Mouse (Mus musculus) brain, adult 2 months (tissue): Measurements from ENCODE around the gene Pitpnm1.

ENCODE experiments used
- DNase-seq: peaks from one replicate; pipeline ENCODE4 v3.0.0; 2011; ENCODE audit warnings: low read depth, low spot score

Pitpnm1 gene

DNA sequence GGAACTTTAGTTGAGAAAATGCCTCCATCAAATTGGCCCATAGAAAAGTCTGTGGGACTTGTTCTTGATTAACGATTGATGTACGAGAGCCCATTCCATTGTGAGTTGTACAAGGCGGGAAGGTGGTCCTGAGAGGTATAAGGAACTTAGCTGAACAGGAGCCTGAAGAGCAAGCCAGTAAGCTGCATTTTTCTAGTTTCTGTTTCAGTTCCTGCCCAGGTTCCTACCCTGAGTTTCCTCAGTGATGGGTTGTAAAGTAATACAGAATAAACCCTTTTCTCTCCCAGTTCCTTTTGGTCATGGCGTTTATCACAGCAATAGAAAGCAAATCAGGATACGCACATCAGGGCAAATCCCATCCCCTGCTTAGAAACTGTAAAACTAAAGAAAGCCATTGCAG lies 38.1 kb downstream of the Pitpnm1 start:
- no peak for DNase-seq

DNA sequence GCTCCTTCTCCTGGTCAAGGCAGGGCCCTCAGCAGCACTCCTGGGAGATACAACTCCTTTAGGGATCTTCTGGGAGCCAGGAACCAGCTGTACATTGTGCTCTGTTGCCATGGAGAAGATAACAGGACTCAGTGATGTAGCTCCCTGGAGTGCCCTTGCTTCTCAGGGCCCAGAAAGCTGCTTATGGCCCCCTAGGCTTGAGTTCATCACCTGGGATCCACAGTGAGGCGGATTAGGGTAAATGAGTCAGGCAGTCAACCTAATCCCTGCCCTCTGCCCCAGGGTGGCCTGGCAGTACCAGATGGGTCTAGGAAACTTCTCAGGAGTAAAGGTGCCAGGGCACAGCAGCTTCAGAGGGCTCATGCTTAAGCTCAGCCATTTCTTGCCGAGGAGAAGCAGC lies 39.6 kb downstream of the Pitpnm1 start, which contains the start of gene Gpr152:
TSS of gene Gpr152 (plus strand) at position 342 of the 400 bp plus-strand sequence.
- DNase-seq = no peak

DNA sequence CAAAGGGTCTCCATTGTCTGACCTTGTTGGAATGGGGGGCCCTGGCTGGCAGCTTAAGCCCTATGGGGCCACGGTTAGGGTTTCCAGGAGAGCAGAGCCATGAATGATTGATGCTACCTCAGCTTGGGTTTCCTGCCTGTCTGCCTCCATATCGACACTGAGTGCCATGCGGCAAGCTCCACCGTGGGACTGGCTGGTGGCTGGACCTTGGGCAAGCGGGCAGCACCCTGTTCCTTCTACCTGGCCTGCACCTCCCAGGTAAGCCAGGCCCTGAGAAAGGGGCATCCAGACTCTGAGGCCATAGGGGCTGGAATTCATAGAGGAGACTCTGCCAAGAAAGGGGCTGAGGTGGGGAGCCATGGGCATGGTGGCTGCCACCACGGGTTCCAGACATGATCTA lies 40.3 kb downstream of the Pitpnm1 start:
- no peak for DNase-seq

DNA sequence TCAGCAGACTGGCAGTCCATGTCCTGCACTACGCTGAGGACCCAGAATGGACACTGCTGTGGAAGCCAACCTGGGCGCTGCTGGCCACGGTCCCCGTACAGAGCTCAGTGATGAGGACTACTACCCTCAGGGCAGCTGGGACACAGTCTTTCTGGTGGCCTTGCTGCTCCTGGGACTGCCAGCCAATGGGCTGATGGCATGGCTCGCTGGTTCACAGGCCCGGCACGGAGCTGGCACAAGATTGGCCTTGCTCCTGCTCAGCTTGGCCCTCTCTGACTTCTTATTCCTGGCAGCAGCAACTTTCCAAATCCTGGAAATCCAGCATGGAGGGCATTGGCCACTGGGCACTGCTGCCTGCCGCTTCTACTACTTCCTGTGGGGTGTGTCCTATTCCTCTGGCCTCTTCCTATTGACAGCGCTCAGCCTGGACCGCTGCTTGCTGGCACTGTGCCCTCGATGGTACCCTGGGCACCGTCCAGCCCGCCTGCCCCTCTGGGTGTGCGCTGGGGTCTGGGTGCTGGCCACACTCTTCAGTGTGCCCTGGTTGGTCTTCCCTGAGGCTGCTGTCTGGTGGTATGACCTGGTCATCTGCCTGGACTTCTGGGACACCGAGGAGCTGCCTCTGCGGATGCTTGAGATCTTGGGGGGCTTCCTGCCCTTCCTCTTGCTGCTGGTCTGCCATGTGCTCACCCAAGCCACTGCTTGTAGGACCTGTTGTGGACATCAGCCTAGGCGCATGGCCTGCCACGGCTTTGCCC lies 42.8 kb downstream of the Pitpnm1 start:
- no peak for DNase-seq

DNA sequence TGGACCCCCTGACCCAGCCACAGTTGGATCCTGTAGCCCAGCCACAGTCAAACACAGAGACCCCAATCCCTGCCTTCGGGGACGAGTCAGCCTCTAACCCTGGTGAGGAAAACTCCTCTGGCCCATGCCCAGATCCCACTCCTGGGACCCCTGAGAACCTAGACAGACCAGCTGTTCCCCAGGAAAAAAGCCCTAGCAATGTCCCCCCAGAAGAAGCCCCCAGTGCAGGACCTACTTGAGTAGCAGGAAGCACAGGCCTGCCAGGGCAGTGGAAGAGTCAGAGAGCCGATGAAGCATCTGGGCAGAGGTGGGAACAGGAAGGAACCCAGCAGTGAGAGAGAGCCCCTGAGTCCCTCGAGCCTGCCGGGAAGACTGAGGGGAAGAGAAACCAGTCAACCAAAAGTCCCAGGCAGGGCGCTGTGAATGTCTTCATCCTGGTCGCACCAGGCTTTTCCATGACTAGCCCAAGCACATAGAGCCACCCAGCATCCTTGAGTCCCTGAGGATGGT lies 44.0 kb downstream of the Pitpnm1 start, which contains the start of gene Cabp4:
TSS of gene Cabp4 (minus strand) at position 275 of the 510 bp plus-strand sequence.
- no peak for DNase-seq

DNA sequence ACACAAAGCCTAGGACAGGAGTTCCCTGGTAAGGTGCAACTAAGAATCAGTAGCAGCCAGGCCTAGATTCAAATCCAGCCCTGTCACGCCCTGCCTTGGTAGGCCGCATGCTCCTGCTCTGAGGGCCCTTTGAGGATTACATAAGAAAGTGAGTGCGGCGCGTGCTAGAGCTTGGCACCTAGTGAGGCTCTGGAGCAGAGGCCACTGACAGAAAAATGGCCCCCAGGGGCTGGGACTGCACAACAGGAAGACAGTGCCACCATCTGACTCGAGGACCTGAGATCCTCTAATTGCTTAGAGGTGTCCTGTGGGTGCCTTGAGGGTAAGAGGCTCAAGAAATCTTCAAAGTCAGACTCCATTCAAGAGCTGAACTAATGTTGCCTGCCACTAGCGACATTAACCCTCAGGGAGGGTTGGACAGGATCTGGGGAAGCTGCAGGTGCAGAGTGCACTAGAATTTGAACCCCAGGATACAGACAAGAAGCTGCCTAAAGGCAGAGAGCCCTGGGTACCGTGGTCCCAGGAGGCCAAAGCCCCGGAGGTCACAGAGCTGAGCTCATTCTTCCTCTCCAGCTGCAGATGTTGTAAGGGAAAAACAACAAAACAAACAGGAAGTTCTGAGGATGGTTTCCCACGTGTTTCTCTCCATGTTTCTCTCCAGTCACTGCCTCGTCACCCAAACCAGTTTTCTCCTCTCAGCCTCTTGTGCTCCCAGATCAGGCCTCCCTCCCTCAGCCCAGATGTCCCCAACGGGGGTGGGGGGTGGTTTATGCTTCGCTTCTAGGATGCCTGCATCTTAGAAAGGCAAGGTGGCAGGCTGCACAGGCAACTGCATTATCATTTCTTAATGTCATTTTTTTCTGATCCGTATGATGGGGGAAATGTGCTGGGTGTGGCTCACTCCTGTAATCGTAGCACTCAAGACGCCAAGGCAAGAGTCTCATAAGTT lies 45.0 kb downstream of the Pitpnm1 start:
- DNase-seq = no peak

DNA sequence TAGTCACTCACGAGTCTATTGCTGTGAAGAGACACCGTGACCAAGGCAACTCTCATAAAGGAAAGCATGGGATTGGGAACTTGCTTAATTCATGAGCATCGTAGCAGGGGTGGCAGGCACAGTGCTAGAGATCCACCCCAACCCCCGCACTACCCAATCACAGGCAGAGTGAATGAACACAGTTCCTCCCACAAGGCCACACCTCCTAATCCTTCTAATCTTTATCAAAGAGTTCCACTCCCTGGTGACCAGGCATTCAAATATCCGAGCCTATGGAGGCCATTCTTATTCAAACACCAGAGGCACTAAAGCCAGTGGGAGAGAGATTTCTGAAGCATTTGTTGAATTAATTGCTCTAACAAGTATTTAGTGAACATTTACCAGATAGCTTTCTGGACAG lies 46.1 kb downstream of the Pitpnm1 start:
- DNase-seq = no peak

DNA sequence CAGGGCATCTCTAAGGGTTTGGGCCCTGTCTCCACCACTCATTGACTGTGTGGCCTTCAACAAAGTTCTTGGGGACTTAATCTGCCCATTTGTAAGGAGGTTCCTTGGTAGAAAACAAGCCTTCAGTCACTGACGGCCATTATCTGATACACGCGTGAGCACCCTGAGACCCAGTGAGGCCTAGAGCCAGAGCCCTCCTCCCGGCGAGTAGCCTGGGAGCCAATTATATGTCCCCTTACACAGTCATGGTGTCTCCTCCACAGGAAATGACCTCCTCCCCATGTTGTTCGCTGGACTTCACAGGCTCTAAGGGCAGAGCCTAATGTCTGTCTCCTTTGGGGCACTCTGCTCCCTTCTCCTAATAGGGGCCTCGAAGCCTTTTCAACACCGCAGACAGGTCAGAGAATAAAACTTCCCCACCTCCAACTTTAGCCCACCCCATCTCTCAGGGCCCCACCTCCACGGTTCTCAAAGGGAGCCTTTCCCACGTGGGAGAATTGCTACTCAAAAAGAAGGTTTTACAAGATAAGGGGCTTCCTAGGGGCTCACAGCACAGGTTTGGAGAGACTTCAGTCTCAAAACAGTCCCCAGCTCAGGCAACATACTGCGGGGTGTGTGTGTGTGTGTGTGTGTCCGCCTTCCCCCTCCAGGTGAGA lies 46.7 kb downstream of the Pitpnm1 start:
- DNase-seq = no peak

DNA sequence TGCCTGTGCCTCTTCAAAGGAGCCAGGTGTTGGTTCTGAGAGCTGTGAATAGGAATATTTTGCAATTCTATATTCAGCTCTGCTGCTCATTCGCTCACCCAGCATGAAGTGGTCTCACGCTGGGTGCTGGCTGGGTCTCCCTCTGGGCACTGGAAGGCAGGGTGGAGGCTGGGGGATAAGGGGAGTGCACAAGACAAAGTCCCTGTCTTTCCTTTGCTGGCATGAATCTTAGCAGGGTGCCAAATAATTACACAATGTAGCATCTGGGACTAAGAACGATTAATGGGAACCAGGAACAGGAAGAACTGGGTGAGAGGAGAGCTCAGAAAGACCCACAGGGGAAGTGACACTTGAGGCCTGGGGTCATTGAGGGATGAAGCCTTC lies 47.2 kb downstream of the Pitpnm1 start:
- DNase-seq = no peak

DNA sequence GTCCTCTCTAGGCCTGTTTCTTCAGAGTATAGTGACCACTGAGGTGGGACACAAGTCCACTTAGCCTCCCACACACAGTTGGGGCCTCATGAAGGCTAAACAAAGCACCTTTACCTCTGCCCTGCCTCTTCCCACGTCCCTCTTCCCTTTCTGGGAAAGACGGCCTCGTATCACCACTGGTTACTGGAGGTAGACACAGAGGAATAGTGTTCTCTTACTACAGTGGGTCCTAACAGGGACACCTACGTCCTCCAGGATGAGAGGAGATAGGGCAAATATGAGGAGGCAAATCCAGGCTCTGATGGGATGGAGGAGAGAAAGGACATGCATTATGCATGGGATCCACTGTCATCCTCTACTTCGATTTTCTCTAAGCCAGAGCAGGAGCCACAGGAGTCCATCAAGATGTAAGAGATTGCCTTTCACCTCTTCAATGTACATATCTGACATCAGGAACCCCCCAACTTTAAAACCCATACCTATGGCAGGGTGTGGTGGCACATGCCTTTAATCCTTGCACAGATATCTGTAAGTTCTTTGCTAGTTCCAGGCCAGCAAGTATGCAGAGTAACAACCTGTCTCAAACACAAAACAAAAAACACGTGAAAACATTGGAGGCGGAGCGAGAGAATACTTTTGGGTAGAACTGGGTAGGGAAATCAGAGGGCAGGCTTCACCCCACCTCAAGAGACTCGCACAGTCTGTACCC lies 48.1 kb downstream of the Pitpnm1 start:
- no peak for DNase-seq

DNA sequence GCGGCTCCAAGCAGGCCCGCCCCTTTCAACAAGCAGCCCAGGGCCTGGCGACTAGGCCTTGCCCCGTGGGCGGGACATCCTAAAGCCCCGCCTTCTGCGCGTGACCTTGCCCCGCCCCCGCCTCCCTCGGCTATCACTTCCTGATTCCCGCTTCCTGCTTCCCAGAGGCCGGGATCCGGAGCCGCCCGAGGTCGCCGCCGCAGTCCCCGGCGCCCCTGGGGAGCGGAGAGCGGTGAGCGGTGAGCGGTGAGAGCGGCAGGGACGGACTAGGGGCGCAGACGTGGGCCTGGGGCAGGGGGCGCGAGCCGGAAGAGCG lies 48.7 kb downstream of the Pitpnm1 start, which contains the start of gene Coro1b:
TSS of gene Coro1b (plus strand) at position 129 of the 316 bp plus-strand sequence.
- peak; percentile 96 for DNase-seq

DNA sequence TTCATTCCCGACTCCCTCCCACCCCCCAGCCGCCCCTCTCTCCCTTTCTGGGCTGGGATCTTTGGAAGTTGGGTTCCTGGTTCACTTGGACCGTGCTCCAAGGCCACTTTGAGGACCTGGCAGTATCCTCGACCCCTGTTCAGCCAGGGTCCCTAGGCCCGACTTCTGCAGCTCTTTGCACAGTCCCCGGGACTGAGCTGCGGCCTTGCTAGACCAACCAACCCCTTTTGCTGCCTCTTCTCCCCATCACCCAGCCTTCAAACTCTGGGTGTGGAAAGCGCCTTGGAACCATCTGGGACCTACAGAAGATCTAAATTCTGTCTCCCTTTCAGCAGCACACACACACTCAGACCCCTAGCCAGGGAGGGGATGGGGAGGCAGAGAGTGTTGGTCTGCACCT lies 49.0 kb downstream of the Pitpnm1 start:
- no peak for DNase-seq

DNA sequence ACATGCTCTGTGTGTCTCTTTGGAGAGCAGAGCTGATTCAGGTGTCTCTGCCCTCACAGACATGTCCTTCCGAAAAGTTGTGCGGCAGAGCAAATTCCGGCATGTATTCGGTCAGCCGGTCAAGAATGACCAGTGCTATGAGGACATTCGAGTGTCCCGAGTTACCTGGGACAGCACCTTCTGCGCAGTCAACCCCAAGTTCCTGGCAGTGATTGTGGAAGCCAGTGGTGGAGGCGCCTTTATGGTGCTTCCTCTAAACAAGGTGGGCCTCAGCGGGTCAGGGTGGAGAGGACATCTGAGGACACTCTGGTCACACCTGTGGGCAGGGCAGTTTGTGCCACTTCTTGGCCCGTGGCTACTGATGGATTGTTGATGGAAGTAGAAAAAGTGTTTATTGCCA lies 49.5 kb downstream of the Pitpnm1 start:
- DNase-seq = no peak

DNA sequence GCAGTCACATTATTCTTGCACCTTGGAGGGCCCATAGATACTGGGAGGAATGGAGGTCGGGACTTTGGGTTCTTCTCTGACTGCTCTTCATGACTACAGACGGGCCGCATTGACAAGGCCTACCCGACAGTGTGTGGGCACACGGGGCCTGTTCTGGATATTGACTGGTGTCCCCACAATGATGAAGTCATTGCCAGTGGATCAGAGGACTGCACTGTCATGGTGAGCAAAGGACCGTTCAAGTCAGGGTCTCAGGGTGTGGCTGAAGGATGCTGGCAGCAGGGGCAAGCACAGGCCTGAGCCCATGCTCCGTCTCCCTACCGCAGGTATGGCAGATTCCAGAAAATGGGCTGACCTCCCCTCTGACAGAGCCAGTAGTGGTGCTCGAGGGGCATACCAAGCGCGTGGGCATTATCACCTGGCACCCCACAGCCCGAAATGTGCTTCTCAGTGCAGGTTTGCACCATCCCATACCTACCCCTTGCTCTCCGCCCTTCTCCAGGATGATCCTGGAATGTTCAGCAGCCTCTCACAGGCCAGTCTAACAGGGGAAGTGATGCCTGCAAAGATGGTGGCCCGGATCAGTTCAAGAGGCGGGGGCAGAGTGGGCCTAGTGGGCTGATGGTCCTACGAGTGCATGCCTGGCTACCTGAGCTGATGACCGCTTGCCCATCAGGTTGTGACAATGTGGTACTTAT lies 50.1 kb downstream of the Pitpnm1 start:
- DNase-seq = no peak

DNA sequence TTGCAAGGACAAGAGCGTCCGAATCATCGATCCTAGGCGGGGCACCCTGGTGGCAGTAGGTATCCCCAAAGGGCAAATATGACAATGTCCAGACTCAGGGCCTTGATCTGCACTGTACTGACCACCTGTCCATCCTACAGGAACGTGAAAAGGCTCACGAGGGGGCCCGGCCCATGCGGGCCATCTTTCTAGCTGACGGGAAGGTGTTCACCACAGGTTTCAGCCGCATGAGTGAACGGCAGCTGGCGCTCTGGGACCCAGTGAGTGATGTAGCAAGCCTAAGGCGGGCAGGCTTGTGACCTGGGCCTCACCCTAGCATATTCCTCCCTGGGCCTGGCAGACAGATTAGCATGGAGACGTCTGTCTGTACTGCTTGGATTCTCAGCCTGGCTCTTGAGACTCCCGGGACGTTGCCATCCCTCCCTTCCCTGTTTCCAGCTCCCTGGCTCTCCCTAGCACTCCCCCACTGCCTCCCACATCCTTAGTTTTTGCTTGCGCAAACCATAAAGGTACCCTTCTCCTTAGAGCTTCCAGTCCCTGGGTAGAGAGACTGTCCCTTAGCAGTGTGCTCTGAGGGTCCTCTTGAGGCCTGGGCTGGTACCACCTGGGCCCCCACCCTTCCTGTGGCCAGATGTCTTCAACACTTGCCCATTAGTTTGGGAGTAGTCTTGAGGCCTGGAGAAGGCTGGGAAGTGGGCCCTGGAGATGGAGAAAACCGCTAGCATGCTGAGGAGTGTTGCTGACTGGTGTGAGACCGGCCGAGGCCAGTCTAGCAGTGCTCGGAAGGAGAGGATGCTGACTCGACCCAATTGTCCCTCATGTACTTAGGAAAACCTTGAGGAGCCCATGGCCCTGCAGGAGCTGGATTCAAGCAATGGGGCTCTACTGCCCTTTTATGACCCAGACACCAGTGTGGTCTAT lies 51.0 kb downstream of the Pitpnm1 start:
- DNase-seq = no peak

DNA sequence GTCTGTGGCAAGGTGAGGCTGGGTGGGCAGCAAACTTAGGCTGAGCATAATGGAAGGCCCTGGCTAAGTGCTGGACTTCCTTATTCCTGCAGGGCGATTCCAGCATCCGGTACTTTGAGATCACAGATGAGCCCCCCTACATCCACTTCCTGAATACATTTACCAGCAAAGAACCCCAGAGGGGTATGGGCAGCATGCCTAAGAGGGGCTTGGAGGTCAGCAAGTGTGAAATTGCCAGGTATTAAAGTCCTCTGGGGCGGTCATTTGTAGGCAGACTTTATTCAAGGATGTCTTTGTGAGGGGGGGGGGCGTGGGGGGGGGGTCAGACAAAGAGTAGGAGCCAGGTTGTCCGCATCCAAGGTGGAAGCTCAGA lies 51.7 kb downstream of the Pitpnm1 start:
- DNase-seq = no peak

DNA sequence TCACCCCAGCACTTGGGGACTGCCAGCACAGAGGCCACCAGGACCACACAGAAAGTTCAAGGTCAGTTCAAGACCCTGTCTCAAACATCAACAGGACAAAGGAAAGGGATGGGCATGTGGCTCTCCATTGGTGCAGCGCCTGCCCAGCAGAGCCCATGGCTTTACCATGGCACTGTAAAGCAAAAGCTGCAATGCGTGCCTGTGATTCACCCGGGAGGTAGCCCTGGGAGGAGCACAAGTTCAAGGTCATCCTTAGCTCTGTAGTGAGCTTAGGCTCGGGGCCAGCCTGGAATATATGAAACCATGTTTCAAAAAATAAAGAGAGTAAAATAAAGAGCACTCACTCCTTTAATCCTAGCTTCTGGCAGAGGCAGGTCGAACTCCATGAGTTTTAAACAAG lies 52.1 kb downstream of the Pitpnm1 start:
- no peak for DNase-seq

DNA sequence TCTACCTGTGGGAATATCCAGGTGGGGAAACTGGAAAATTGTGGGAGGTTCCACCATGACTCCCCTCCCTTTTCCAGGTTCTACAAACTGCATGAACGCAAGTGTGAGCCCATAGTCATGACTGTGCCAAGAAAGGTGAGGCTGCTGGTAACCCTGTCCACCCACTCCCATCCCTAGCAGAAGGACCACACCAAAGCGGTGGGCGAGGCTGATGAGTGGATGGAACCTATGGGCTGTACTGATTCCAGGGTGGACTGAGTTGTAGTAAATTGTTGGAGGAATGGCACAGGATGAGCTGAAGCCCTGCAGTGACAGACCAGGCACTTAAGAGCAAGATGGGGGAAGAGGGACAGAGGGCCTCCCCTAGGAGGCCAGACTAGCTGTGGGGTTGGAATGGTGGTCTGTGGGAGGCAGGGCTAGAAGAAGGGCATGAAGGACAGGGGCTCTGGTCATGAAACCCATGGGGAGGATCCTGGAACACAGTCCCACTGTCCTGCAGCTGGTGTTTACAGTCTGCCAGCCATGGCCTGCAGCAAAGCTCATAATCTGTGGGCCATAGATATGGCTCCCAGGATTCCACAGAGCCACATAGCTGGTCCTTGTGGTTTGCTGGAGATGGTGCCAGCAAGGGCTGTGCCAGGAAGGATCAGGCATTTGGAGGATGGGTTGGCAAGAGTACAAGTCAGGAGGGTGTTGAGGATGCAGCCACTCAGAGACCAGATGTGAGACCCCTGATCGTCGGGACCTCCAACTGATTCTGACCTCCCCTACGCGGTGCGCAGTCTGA lies 52.8 kb downstream of the Pitpnm1 start:
- DNase-seq = no peak

DNA sequence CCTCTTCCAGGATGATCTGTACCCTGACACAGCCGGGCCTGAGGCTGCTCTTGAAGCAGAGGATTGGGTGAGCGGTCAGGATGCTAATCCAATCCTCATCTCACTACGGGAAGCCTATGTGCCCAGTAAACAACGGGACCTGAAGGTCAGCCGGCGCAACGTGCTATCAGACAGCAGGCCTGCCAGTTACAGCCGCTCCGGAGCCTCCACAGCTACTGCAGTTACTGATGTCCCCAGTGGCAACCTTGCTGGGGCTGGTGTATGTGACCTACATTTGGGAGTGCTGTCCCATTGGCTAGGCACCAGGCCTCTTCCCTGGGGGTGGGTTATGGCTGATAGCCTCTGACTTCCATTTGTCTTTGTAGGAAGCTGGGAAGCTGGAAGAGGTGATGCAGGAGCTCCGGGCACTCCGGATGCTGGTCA lies 53.4 kb downstream of the Pitpnm1 start, which contains the start of gene Ptprcap:
TSS of gene Ptprcap (plus strand) at position 373 of the 423 bp plus-strand sequence.
- DNase-seq = peak; percentile 89
